Mouse (Mus musculus): Measurements from ENCODE around the gene 2010111I01Rik.

DNA sequence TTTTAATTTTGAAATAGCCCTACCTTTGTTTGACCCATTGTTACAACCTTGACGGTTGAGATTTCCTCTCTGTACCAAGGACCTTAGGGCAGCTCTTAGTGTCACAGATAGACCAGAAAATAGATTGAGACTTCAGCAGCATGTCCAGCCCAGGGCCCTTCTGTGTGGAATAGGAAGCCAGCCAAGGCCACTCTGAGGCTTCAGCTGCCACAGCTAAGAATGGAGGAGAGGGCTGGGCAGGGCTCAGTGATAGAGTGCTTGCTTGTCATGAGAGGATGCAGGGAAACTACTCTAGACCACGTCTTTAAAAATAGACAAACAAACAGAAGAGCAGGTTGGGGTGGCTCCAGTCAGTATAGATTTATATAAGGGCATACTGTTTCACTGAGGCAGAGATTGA, 234.9 kb downstream of the 2010111I01Rik start:
- TF ChIP-seq CTCF (IDR thresholded peaks at IDR 0.05; ENCODE audit: low read depth) (no peak), EP300 (IDR thresholded peaks at IDR 0.05; ENCODE audit: low read depth) (no peak)

Measured in heart, postnatal 0 days (tissue).